Mouse (Mus musculus): ENCODE results near the gene Gm614. TPM values are rescaled to one million over a fixed set of nuclear protein-coding genes. Genes with fewer than 3 reads are reported as not detected.

Gm614 gene
- not detected for polyA plus RNA-seq (2014; fragmentation: Illumina TruSeq; extraction: RNeasy Lipid Tissue Mini Kit (QIAGEN cat#74804); ENCODE audit: low read depth, low replicate concordance)

GRCm38 (mm10) chrX:101263892-101264291, at the start of gene Gm614:
Gene Gm614 (minus strand): TSS chrX:101263992.

GRCm38 (mm10) chrX:101299055-101299454, 35.3 kb upstream of the Gm614 start, which contains the start of gene Nlgn3:
Gene Nlgn3 (plus strand): TSS chrX:101299168.

GRCm38 (mm10) chrX:101273875-101274738, 10.3 kb upstream of the Gm614 start, which contains the start of gene Med12:
Gene Med12 (plus strand): TSS chrX:101274030.

GRCm38 (mm10) chrX:101268755-101269124, 4.9 kb upstream of the Gm614 start, which contains the start of gene Gm20489:
Gene Gm20489 (minus strand): TSS chrX:101269023.

GRCm38 (mm10) chrX:101268025-101268754, 4.4 kb upstream of the Gm614 start, which contains the start of gene Il2rg:
Gene Il2rg (minus strand): TSS chrX:101268255.

GRCm38 (mm10) chrX:101253952-101254729, 9.7 kb downstream of the Gm614 start, which contains the start of gene Foxo4:
Gene Foxo4 (plus strand): TSS chrX:101254528.

GRCm38 (mm10) chrX:101221834-101222795, 41.7 kb downstream of the Gm614 start, which contains the start of gene Snx12:
Gene Snx12 (minus strand): TSS chrX:101222563.

Other genes starting within 250 kb of the Gm614 start
- gene Tex11, start 204.3 kb downstream of the Gm614 start, polyA plus RNA-seq (2014; fragmentation: Illumina TruSeq; extraction: RNeasy Lipid Tissue Mini Kit (QIAGEN cat#74804); ENCODE audit: low read depth, low replicate concordance), result not detected
- gene Slc7a3, start 178.0 kb downstream of the Gm614 start, polyA plus RNA-seq (2014; fragmentation: Illumina TruSeq; extraction: RNeasy Lipid Tissue Mini Kit (QIAGEN cat#74804); ENCODE audit: low read depth, low replicate concordance), result 0.44 TPM
- 38.9 TPM for gene Snx12, start 41.4 kb downstream of the Gm614 start, polyA plus RNA-seq (2014; fragmentation: Illumina TruSeq; extraction: RNeasy Lipid Tissue Mini Kit (QIAGEN cat#74804); ENCODE audit: low read depth, low replicate concordance)
- 12.3 TPM for gene Foxo4, start 9.5 kb downstream of the Gm614 start, polyA plus RNA-seq (2014; fragmentation: Illumina TruSeq; extraction: RNeasy Lipid Tissue Mini Kit (QIAGEN cat#74804); ENCODE audit: low read depth, low replicate concordance)
- 8.2 TPM for gene Il2rg, start 4.3 kb upstream of the Gm614 start, polyA plus RNA-seq (2014; fragmentation: Illumina TruSeq; extraction: RNeasy Lipid Tissue Mini Kit (QIAGEN cat#74804); ENCODE audit: low read depth, low replicate concordance)
- not detected for gene Gm20489, start 5.0 kb upstream of the Gm614 start, polyA plus RNA-seq (2014; fragmentation: Illumina TruSeq; extraction: RNeasy Lipid Tissue Mini Kit (QIAGEN cat#74804); ENCODE audit: low read depth, low replicate concordance)
- 3.2 TPM for gene Med12, start 10.0 kb upstream of the Gm614 start, polyA plus RNA-seq (2014; fragmentation: Illumina TruSeq; extraction: RNeasy Lipid Tissue Mini Kit (QIAGEN cat#74804); ENCODE audit: low read depth, low replicate concordance)
- not detected for gene Nlgn3, start 35.2 kb upstream of the Gm614 start, polyA plus RNA-seq (2014; fragmentation: Illumina TruSeq; extraction: RNeasy Lipid Tissue Mini Kit (QIAGEN cat#74804); ENCODE audit: low read depth, low replicate concordance)
- 6.3 TPM for gene Gjb1, start 112.4 kb upstream of the Gm614 start, polyA plus RNA-seq (2014; fragmentation: Illumina TruSeq; extraction: RNeasy Lipid Tissue Mini Kit (QIAGEN cat#74804); ENCODE audit: low read depth, low replicate concordance)
- 11.8 TPM for gene Zmym3, start 156.9 kb upstream of the Gm614 start, polyA plus RNA-seq (2014; fragmentation: Illumina TruSeq; extraction: RNeasy Lipid Tissue Mini Kit (QIAGEN cat#74804); ENCODE audit: low read depth, low replicate concordance)
- 195 TPM for gene Nono, start 165.3 kb upstream of the Gm614 start, polyA plus RNA-seq (2014; fragmentation: Illumina TruSeq; extraction: RNeasy Lipid Tissue Mini Kit (QIAGEN cat#74804); ENCODE audit: low read depth, low replicate concordance)
- not detected for gene Itgb1bp2, start 185.1 kb upstream of the Gm614 start, polyA plus RNA-seq (2014; fragmentation: Illumina TruSeq; extraction: RNeasy Lipid Tissue Mini Kit (QIAGEN cat#74804); ENCODE audit: low read depth, low replicate concordance)